Mouse (Mus musculus) brain, embryonic 14.5 days (tissue): ENCODE data around the gene Usf1. TPM values are rescaled to one million over a fixed set of nuclear protein-coding genes. Genes with fewer than 3 reads are reported as not detected.

Experiments used
- DNase-seq: peaks from one replicate; pipeline ENCODE4 v3.0.0-alpha.2; 2011; ENCODE audit warnings: low read depth
- CTCF ChIP-seq: fragments of 200-500 bp; IDR thresholded peaks from 2 replicates; pipeline ENCODE4 v1.5.1; 2012; ENCODE audit warnings: inconsistent platforms, mild to moderate bottlenecking, moderate library complexity, borderline replicate concordance; ENCODE audit not compliant: insufficient read depth, insufficient read length; ENCODE audit errors: extremely low read depth
- POLR2A ChIP-seq: fragments of 200-500 bp; IDR thresholded peaks from 2 replicates; pipeline ENCODE4 v1.6.1; 2012; ENCODE audit warnings: mild to moderate bottlenecking, inconsistent platforms, borderline replicate concordance; ENCODE audit not compliant: poor library complexity, insufficient read depth, insufficient read length, severe bottlenecking; ENCODE audit errors: extremely low read depth
- polyA plus RNA-seq: library from polyadenylated mRNA; depleted of rRNA; stranded (reverse); fragments of >200 nt; gene quantifications from 2 replicates; pipeline ENCODE4 v1.2.3, GENCODE M21; 2012

Usf1 gene
- polyA plus RNA-seq, 1 experiment = 242 TPM

GRCm38 (mm10) chr1:171441466-171442412, 30.6 kb downstream of the Usf1 start:
- no peak for DNase-seq
- no peak for TF ChIP-seq CTCF
- no peak for TF ChIP-seq POLR2A

DNA sequence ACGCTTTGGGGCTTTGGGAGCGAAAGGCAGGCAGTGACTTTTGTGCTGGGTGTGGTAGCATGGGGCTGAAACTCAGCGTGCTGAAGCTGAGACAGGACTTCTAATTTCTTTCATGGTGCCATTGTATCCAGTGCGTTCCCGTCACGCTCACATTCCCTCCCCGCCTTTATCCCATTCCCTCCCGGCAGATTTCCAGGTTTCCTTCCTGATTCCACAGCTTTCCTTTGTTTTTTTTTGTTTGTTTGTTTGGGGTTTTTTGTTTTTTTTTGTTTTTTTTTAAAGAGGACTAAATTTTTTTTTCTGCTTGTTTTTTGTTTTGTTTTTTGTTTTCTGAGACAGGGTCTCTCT, 31.3 kb downstream of the Usf1 start:
- TF ChIP-seq CTCF (no peak), POLR2A (no peak)
- DNase-seq = no peak

DNA sequence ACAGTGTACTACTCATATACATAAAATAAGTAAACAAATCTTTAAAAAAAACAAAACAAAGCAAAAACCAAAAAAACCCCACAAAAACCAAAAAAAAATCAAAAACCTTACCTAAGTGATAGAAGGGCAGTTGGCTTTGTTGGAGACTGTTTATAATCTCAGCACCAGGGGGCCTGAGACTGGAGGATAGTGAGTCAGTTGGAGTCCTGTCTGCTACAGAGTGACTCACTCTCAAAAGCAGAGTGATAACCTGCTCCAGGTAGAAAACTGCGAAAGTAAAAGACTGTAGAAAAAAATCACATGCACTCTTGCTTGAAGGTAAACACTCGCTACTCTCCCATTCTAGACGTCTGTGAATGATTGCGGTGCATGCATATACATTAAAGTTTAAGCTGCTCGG, 33.9 kb downstream of the Usf1 start:
- TF ChIP-seq CTCF (no peak), POLR2A (no peak)
- no peak for DNase-seq

DNA sequence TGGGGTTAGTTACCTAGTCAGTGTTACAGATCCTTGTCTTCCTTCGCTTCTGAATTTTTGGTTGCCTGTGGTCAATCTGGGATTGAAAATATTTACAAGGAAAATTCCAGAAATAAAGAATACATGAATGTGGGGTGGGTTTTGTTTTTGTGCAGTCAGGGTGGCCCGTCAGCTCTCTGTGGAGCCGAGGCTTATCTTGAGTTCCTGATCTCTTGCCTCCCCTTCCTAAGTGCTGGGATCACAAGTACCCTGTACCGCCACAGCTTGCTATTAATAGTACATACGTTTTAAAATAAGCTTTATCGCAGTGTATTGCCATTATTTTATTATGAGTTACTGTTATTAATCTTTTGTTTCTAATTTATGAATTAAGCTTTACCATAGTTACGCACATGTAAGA, 35.7 kb downstream of the Usf1 start:
- no peak for DNase-seq
- TF ChIP-seq POLR2A (no peak), CTCF (no peak)

DNA sequence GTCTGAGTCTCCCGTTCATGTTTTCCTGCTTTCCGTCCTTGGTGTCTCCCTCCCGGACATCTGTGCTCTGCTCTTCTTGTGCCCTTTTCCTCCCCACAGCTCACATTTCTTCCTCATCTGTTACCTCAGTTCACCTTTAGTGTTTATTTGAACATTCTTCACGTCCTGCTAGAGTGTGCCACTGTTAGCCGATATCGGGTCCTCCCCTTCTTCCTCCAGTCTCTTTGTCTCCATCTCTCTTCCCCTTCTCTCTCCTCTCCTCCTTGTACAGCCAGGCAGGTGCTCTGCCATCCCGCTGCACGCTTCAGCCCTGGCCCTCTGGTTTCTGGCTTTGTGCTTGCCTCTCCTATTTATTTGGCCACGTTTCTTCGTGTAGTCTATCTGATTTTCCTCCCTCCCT, 36.6 kb downstream of the Usf1 start:
- TF ChIP-seq POLR2A = no peak
- TF ChIP-seq CTCF = no peak
- no peak for DNase-seq

DNA sequence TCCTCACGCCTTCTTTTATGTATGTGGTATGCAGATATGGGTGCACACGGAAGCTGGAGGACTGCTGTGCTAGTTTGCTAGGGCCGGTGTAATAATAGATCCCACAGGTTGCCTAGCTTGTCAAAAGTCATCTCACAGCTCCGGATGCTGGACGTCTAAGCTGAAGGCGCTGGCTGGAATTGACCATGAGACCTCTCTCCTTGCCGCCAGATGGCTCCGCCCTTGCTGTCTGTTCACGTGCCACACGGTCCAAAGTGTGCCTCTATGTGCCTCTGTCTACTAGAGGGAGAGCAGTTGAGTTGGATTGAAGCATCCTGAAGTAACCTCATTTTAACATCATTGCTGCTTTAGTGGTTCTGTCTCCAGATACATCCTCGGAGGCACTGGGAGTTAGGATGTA, 38.9 kb downstream of the Usf1 start:
- DNase-seq = no peak
- TF ChIP-seq CTCF (no peak), POLR2A (no peak)

DNA sequence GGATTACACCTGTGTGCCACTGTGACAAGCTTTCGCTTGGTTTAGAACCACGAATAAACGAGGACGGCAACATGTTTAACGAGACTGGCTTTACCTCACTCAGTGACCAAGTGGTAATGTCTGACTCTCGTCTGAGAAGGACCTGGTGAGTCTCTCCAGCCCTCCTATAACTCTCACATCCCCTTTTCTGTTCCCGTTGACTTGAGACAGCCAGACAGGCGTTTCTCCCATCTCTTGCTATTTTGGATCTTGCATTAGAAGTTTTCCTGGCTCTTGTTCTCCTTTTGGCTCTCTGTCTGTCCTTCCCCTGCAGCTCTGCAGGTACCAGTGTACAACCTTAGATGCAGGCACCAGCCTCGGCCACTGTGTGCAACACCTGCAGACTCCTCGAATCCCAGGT, 39.9 kb downstream of the Usf1 start:
- TF ChIP-seq POLR2A (no peak), CTCF (no peak)
- DNase-seq = no peak

GRCm38 (mm10) chr1:171452522-171452921, 41.4 kb downstream of the Usf1 start:
- no peak for TF ChIP-seq CTCF
- TF ChIP-seq POLR2A = no peak
- DNase-seq = no peak

- DNase-seq = no peak
- TF ChIP-seq POLR2A (no peak), CTCF (no peak)
These were observed 41.8 kb downstream of the Usf1 start for GRCm38 (mm10) chr1:171452923-171453322.

- DNase-seq = no peak
- no peak for TF ChIP-seq CTCF
- TF ChIP-seq POLR2A = no peak
These were observed 43.8 kb downstream of the Usf1 start for GRCm38 (mm10) chr1:171454926-171455325.

DNA sequence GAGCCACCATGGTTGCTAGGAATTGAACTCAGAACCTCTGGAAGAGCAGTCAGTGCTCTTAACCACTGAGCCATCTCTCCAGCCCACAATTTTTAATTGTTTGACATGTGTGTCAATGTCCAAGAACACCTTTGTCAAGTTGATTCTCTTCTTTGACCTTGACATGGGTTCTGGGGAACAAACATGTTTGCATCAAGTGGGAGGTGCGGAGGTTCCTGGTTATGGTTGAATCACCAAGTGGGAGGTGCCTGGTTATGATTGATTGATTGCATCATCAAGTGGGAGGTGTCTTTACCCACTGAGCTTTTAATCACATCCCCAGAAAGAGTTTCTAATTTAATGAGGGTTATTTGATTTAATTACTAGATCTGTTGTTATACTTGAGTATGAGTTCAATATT, 46.5 kb downstream of the Usf1 start:
- TF ChIP-seq POLR2A (no peak), CTCF (no peak)
- no peak for DNase-seq

DNA sequence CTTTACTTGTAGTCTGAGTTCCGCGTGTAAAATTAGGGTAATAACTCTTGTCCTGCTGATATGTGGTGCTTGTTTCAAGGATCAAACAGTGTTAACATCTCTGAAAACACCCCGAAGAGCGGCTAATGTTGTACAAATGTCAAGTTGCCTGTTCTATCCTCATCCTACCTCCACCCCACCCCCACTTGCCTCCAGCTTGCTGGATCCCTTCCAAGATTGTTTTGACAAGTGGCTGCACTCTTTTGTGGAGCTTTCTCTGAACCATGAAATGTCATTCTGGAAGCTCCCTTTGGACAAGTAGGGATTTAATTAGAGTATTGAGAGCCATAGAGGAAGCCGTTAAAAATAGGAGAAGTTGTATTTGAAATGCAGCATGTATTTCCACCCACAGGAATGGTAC, 48.7 kb downstream of the Usf1 start:
- TF ChIP-seq CTCF (no peak), POLR2A (no peak)
- DNase-seq = peak; percentile 86
